Mouse (Mus musculus): ENCODE data around the gene Gm20388.

DNA sequence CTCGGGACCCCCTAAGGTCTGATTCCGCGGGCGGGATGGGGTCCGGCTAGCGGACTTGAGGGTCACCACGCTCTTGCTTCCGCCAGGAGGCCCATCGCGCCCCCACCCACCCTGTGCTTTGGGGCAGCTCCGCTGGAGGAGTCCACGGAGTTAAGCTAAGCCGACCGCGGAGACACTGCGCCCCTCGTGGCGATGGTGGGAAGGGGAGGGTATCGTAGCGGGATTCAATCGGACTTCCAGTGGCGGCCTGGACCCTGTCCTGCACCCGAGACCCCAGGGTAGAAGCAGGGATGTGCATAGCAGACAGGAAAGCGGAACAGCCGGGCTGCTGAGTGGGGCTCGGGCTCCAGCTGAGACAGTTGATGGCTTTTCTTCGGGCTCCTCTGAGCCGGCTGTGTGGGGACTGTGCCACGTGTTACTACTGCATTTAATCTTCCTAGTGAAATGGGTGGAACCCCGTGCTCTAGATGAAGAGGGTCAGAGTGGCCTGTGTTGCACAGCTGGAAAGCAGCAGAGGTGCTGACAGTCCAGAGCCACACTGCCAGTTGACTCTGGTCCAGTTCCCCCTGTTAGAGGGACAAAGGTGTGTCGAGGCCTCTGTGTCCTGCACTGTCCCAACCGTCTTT is 2320.2 kb downstream of the Gm20388 start:
- TF ChIP-seq CTCF (IDR thresholded peaks at IDR 0.05; ENCODE audit: borderline replicate concordance, extremely low read depth, insufficient read depth, insufficient read length) (peak; percentile 88), POLR2A (IDR thresholded peaks at IDR 0.05; ENCODE audit: borderline replicate concordance, extremely low read depth, insufficient read depth, insufficient read length, poor library complexity, severe bottlenecking) (no peak)

Measured in brain, embryonic 14.5 days (tissue).